Mouse (Mus musculus) forebrain, embryonic 14.5 days (tissue): ENCODE measurements at regions not wholly inside any gene's neighbourhood (a gene's known extent, or its start where the extent isn't known, plus 50 kb on each side); places are given as distances from the start of the nearest gene placed in this dataset.

Experiments used
- ATAC-seq: fragments of 200-750 bp; cut with Nextera tagmentation; 2 replicates; pipeline ENCODE4 v1.8.0; 2017; ENCODE audit warnings: mild to moderate bottlenecking, moderate library complexity
- DNase-seq: peaks from one replicate; pipeline ENCODE4 v3.0.0-alpha.2; 2015; ENCODE audit warnings: low spot score
- H3K27ac ChIP-seq: fragments of 300-500 bp; sonication (generic); 2 replicates; pipeline ENCODE4 v1.5.1; 2014; ENCODE audit warnings: low read depth, mild to moderate bottlenecking, control low read depth, low read length, moderate library complexity
- H3K27me3 ChIP-seq: fragments of 300-500 bp; sonication (generic); replicated peaks from 2 replicates; pipeline ENCODE4 v1.6.1; 2014; ENCODE audit warnings: low read length, control low read depth, mixed read lengths; ENCODE audit not compliant: control insufficient read depth, insufficient read depth
- H3K36me3 ChIP-seq: fragments of 300-500 bp; sonication (generic); 2 replicates; pipeline ENCODE4 v1.6.1; 2014; ENCODE audit warnings: low read length, control low read depth; ENCODE audit not compliant: control insufficient read depth, insufficient read depth
- H3K4me1 ChIP-seq: fragments of 300-500 bp; sonication (generic); 2 replicates; pipeline ENCODE4 v1.6.1; 2014; ENCODE audit warnings: antibody characterized with exemption, low read length, control low read depth; ENCODE audit not compliant: control insufficient read depth, insufficient read depth
- H3K4me2 ChIP-seq: fragments of 300-500 bp; sonication (generic); 2 replicates; pipeline ENCODE4 v1.6.1; 2014; ENCODE audit warnings: mild to moderate bottlenecking, control low read depth, low read length
- H3K4me3 ChIP-seq: fragments of 300-500 bp; sonication (generic); 2 replicates; pipeline ENCODE4 v1.5.1; 2014; ENCODE audit warnings: low read depth, low read length, control low read depth
- H3K9ac ChIP-seq: fragments of 300-500 bp; sonication (generic); 2 replicates; pipeline ENCODE4 v1.6.1; 2014; ENCODE audit warnings: mild to moderate bottlenecking, low read length, control low read depth, moderate library complexity
- H3K9me3 ChIP-seq: fragments of 300-500 bp; sonication (generic); replicated peaks from 2 replicates; pipeline ENCODE4 v1.6.1; 2016; ENCODE audit warnings: low read length, control low read depth, mixed read lengths; ENCODE audit not compliant: control insufficient read depth
- WGBS: fragments of 180-500 bp; shearing (Covaris S2); extraction: QIAGEN DNeasy Blood & Tissue Kit; methylation state at CpG from one replicate; pipeline ENCODE4 v1.1.7; 2014; 5-methylcytosine and 5-hydroxymethylcytosine counted together

- DNase-seq (no peak), ATAC-seq (no peak)
- no peaks in the 10 kb centered on the region for H3K9me3 ChIP-seq
- H3K4me3 ChIP-seq: no peak overlapping the region
- no peak overlapping the region for H3K9ac ChIP-seq
- H3K27ac ChIP-seq: no peak overlapping the region
- H3K36me3 ChIP-seq: no peaks in the 10 kb centered on the region
- H3K4me2 ChIP-seq: no peak overlapping the region
- H3K27me3 ChIP-seq: no peaks in the 10 kb centered on the region
- 61% methylated on average over 1 of the region's 1 CpGs for WGBS
- H3K4me1 ChIP-seq: no peaks in the 10 kb centered on the region
Observed at GRCm38 (mm10) chr9:8823719-8824371, 75.8 kb upstream of the Pgr start.

- Histone ChIP-seq H3K9ac (no peak overlapping the region), H3K4me3 (no peak overlapping the region), H3K27me3 (no peaks in the 10 kb centered on the region), H3K4me1 (no peaks in the 10 kb centered on the region), H3K9me3 (no peaks in the 10 kb centered on the region), H3K4me2 (no peak overlapping the region), H3K27ac (no peak overlapping the region), H3K36me3 (no peaks in the 10 kb centered on the region)
- ATAC-seq: no peak
- DNase-seq: no peak
- 92% methylated on average over 4 of the region's 4 CpGs for WGBS
Observed at GRCm38 (mm10) chr9:8832150-8832549, 67.5 kb upstream of the Pgr start.

- H3K4me3 ChIP-seq: no peak overlapping the region
- H3K4me1 ChIP-seq: no peaks in the 10 kb centered on the region
- H3K27ac ChIP-seq: no peak overlapping the region
- H3K36me3 ChIP-seq: no peaks in the 10 kb centered on the region
- no peak overlapping the region for H3K9ac ChIP-seq
- DNase-seq: no peak
- no peaks in the 10 kb centered on the region for H3K9me3 ChIP-seq
- no peak for ATAC-seq
- no peaks in the 10 kb centered on the region for H3K27me3 ChIP-seq
- 88% methylated on average over 1 of the region's 1 CpGs for WGBS
- H3K4me2 ChIP-seq: no peak overlapping the region
Observed at GRCm38 (mm10) chr9:8837073-8837472, 62.6 kb upstream of the Pgr start.

- no peak overlapping the region for H3K4me2 ChIP-seq
- H3K4me3 ChIP-seq: no peak overlapping the region
- no peaks in the 10 kb centered on the region for H3K9me3 ChIP-seq
- DNase-seq (no peak), ATAC-seq (no peak)
- no peaks in the 10 kb centered on the region for H3K36me3 ChIP-seq
- H3K27ac ChIP-seq: no peak overlapping the region
- H3K27me3 ChIP-seq: no peaks in the 10 kb centered on the region
- no peaks in the 10 kb centered on the region for H3K4me1 ChIP-seq
- H3K9ac ChIP-seq: no peak overlapping the region
Observed at GRCm38 (mm10) chr9:8838356-8838755, 61.3 kb upstream of the Pgr start.

GRCm38 (mm10) chr9:8838891-8839290 lies 60.7 kb upstream of the Pgr start:
- 76% methylated on average over 3 of the region's 3 CpGs for WGBS
- Histone ChIP-seq H3K27ac (no peak overlapping the region), H3K9ac (no peak overlapping the region), H3K9me3 (no peaks in the 10 kb centered on the region), H3K4me3 (no peak overlapping the region), H3K36me3 (no peaks in the 10 kb centered on the region), H3K4me2 (no peak overlapping the region), H3K4me1 (no peaks in the 10 kb centered on the region), H3K27me3 (no peaks in the 10 kb centered on the region)
- ATAC-seq (no peak), DNase-seq (no peak)
